Mouse (Mus musculus) hindbrain, embryonic 15.5 days (tissue): Measurements from ENCODE around the gene Evi5. TPM values are rescaled to one million over a fixed set of nuclear protein-coding genes. Genes with fewer than 3 reads are reported as not detected.

Experiments used
- ATAC-seq: fragments of 200-750 bp; cut with Nextera tagmentation; 2 replicates; pipeline ENCODE4 v1.8.0; 2017; ENCODE audit warnings: low read depth, moderate number of reproducible peaks, moderate TSS enrichment; ENCODE audit not compliant: low FRiP score
- H3K27ac ChIP-seq: fragments of 300-500 bp; sonication (generic); replicated peaks from 2 replicates; pipeline ENCODE4 v1.5.1; 2015; ENCODE audit warnings: mild to moderate bottlenecking, inconsistent platforms
- H3K27me3 ChIP-seq: fragments of 300-500 bp; sonication (generic); 2 replicates; pipeline ENCODE4 v1.6.1; 2015; ENCODE audit warnings: control low read depth, inconsistent platforms
- H3K36me3 ChIP-seq: fragments of 300-500 bp; sonication (generic); 2 replicates; pipeline ENCODE4 v1.6.1; 2015; ENCODE audit warnings: control low read depth, inconsistent platforms
- H3K4me1 ChIP-seq: fragments of 300-500 bp; sonication (generic); replicated peaks from 2 replicates; pipeline ENCODE4 v1.6.1; 2015; ENCODE audit warnings: control low read depth, inconsistent platforms
- H3K4me2 ChIP-seq: fragments of 300-500 bp; sonication (generic); 2 replicates; pipeline ENCODE4 v1.6.1; 2015; ENCODE audit warnings: moderate library complexity, mild to moderate bottlenecking, inconsistent platforms
- H3K4me3 ChIP-seq: fragments of 300-500 bp; sonication (generic); 2 replicates; pipeline ENCODE4 v1.5.1; 2015; ENCODE audit warnings: mild to moderate bottlenecking, inconsistent platforms
- H3K9ac ChIP-seq: fragments of 300-500 bp; sonication (generic); 2 replicates; pipeline ENCODE4 v1.6.1; 2015; ENCODE audit warnings: inconsistent platforms
- H3K9me3 ChIP-seq: fragments of 300-500 bp; sonication (generic); 2 replicates; pipeline ENCODE4 v1.6.1; 2016; ENCODE audit warnings: control low read depth, inconsistent platforms
- WGBS: fragments of 180-500 bp; shearing (Covaris S2); methylation state at CpG from one replicate; pipeline ENCODE4 v1.1.7; 2015; 5-methylcytosine and 5-hydroxymethylcytosine counted together
- polyA plus RNA-seq: library from polyadenylated mRNA; unstranded; fragments of >200 nt; fragmentation: Nextera tagmentation; extraction: Ambion mirVana; gene quantifications from 2 replicates; pipeline ENCODE4 v1.2.1, GENCODE M21; 2015

The Evi5 gene
- polyA plus RNA-seq, 1 experiment from 2014 or later, result 54.8 TPM

DNA sequence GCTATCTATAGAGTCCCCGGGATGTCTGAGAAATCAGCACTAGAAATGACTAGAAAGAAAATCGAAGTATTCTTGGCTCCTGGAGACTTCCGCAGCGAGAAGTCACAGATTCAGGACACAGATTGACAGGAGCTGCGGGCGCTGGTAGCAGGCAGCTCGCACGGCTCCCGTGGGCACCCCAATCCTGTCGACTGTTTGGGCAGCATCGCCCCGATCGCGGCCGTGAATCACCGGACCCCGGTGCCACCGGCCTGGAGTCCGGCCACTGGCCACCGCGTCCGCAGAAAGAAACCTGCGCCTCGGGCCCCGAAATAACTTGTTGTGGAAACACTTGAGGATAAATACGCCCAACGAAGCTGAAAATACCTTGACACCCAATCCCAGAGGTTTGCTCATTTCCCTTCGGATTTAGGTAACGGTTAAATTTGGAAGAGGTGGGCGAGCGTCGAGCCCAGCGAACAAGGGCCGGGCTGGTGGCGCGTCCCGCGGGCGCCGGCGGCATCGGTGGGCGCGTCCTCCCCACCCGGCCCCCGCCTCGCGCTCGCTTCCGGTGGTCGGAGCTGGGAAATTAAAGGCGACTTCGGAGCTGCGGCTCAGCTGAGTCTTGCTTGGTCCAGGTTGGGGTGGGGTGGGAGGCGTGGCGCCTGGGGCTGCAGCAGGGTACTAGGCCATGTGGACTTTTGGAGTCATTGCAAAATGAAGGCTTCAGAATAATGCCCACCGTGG, 148.5 kb downstream of the Evi5 start:
- Histone ChIP-seq H3K4me3 (peak overlapping the region; percentile 17), H3K27me3 (peaks cover 75% of the 10 kb centered on the region), H3K36me3 (no peaks in the 10 kb centered on the region), H3K9me3 (no peaks in the 10 kb centered on the region), H3K27ac (no peak overlapping the region), H3K9ac (no peak overlapping the region), H3K4me1 (peaks cover 43% of the 10 kb centered on the region), H3K4me2 (peak overlapping the region; percentile 48)
- under 1% methylated on average over 57 of the region's 57 CpGs for WGBS
- no peak for ATAC-seq

DNA sequence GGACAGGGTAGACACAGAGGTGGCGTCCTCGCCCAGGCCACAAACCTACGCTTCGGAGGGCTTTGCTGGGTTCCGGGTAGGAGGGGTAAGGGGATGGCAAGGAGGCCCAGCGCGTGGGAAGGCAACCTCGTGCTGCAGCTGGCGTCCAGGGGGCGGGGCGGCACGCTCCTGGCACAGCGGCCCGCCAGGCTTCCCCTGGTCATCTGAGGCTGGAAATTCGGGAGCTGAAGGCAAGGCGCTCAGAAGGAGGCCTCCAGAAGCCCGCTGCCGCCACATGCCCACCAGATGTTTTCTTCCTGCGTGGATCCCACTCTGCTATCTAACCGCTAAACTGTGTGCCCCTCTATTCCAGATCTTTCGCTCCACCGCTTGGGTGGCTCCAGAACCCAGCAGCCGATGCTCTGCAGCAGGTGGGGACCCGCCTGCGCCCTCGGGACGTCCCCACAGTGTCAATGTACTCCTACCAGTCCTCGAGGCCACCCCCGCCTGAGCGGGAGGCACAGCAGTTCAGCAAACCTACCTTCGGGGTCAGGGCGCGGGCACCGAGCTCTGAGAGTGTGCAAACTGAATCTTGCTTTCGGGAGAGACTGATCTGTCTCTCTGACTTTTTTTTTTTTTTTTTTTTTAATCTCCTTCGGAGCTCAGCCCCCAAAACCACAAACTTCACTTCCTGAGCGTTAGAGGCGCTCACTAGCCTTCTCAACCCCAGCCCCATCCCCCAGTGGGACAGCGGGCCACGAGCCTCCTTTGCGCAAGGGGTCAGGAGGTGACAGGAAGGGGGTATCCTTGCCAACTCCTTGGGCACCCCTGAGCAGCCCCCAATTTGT, 149.3 kb downstream of the Evi5 start, which contains the start of gene Gfi1:
Gene Gfi1 (minus strand): TSS at position 602 of the 827 bp plus-strand sequence.
- Histone ChIP-seq H3K9me3 (no peaks in the 10 kb centered on the region), H3K4me1 (peaks cover 51% of the 10 kb centered on the region), H3K27me3 (peaks cover 74% of the 10 kb centered on the region), H3K27ac (no peak within 1 kb of the TSS), H3K4me2 (peak within 1 kb of the TSS; percentile 48), H3K36me3 (no peaks in the 10 kb centered on the region), H3K4me3 (peak within 1 kb of the TSS; percentile 17), H3K9ac (no peak within 1 kb of the TSS)
- 1% methylated on average over 41 of the region's 41 CpGs for WGBS
- ATAC-seq, result no peak

DNA sequence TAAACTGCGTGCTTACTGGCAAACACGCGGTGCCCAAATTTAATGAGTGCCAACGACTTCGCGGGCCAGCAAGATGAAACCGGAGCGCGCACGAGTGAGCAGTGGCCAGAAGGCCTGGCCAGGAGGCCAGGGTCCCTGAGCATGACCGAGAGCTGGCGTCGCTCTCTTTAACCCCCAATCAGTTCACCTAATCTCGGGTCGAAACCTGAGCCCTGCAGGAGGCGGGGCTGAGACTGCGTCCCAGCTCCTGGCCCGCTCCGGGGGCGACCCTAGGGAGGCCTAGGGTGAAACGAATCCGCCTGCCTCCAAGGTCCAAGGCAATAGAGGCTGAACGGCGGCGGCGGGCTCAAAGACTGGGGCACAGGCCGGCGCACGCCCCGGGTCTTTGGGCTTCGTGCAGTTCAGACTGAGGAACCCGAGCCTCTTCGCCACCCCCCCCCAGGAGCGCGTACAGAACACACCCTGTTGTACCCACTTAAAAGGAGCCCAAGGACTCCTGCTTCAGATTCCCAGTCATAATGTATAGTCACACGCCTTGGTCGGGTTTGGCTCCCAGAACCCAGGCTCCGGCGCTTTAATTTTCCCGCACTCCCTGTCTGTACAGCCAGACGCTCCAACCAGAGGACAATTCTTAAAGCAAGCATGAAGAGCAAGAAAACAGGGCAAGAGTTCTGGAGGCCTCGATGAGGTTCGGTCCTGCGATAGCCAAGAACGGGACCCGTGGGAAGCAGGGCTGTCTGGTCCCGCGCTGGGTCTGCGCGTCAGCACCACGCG, 150.1 kb downstream of the Evi5 start:
- H3K36me3 ChIP-seq, result no peaks in the 10 kb centered on the region
- no peaks in the 10 kb centered on the region for H3K9me3 ChIP-seq
- H3K27me3 ChIP-seq, result peaks cover 74% of the 10 kb centered on the region
- H3K4me1 ChIP-seq, result peaks cover 53% of the 10 kb centered on the region
- peak overlapping the region; percentile 9 for H3K4me3 ChIP-seq
- peak; percentile 24; the same call in 1 of the 2 replicates for ATAC-seq
- no peak overlapping the region for H3K9ac ChIP-seq
- H3K4me2 ChIP-seq, result peak overlapping the region; percentile 48
- 1% methylated on average over 52 of the region's 52 CpGs for WGBS
- H3K27ac ChIP-seq, result no peak overlapping the region

DNA sequence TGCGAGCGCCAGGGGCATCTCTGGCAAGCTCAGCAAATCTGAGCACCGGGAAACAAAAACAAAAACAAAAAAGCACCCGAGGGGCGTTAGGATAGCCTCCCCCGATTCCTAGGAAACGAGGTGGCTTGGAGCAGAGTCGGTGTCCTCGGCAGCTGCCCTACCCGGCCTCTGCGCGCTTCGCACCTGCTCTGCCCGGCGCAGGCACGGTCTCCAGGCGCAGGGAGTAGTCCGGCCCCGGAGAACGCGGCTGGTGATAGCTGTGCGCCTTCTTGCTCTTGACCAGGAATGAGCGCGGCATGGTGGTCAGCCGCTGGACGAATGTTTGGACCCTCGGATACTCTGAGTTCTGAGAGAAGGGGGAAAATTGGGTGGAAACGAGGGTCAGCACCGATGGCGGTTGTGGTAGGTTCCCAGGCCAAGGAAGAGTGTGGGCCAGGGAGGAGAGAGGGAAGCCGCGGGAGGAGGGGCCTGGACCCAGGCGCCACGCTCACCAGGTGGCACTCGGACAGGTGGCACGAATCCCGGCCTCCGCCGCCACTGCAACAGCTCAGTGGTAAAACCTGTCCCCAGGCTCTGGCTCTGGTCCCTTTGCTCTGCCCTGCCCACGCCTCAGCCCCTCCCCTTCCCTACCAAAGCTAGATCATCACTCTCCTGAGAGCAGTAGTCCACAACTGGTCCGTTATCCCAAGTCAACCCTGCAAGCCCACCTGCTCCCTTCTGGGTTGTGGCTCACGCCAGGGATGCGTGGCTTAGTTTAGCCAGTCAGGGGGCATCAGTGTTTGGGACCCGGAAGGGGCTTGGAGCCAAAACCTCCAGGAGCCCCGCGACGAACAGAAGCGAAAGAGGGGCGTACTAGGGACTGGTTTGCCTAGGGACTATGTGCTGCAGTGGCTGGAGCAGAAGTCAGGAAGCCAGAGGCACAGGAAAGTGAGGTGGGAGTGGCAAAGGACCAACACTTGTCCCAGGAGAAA, 151.1 kb downstream of the Evi5 start:
- peaks cover 79% of the 10 kb centered on the region for H3K27me3 ChIP-seq
- under 1% methylated on average over 49 of the region's 49 CpGs for WGBS
- no peak for ATAC-seq
- H3K27ac ChIP-seq, result no peak overlapping the region
- peaks cover 53% of the 10 kb centered on the region for H3K4me1 ChIP-seq
- no peak overlapping the region for H3K9ac ChIP-seq
- peak overlapping the region; percentile 15 for H3K4me3 ChIP-seq
- peak overlapping the region; percentile 12 for H3K4me2 ChIP-seq
- H3K36me3 ChIP-seq, result no peaks in the 10 kb centered on the region
- no peaks in the 10 kb centered on the region for H3K9me3 ChIP-seq

DNA sequence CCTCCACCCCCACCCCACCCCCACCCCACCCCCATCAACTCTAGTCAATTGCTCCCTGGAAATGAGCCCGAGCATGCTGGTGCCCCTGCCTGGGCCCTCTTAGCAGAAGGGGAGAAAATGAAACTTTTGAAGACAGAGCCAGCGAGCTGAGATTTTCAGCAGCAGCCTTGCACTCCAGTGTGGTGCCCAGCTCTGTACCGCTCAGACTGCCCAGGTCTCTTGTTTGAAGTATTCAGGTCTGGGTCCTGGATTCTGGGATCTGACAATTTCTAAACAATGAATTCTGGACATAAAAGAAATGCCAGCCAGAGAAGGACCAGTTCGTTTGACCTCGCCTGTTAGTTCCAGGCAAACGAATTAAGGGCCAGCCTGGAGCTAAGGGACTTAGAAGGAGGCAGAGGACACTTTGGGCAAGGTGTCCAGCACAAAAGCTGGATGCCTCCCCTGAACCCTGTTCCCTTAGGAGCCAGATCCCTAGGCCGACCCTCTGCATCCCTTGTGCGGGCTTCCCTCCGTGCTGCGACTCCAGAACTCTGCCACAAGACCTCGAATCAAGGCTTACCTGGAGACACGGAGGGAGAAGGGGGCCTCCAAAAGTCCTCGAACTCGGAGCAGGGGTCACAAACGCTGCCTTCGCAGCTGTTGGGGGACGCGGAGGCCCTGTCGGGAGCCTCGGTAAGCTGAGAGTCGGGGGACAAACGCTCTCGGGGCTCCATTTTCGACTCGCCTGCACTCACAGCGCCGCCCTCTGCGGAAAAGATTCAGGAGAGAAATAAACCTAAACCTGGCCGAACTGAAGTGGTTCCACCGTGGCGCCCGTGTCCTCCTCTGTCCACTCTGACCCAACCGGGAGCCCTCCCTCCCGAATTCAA, 152.0 kb downstream of the Evi5 start:
- WGBS, result 1% methylated on average over 34 of the region's 34 CpGs
- Histone ChIP-seq H3K27me3 (peaks cover 78% of the 10 kb centered on the region), H3K9me3 (no peaks in the 10 kb centered on the region), H3K4me2 (peak overlapping the region; percentile 12), H3K4me3 (peak overlapping the region; percentile 15), H3K27ac (no peak overlapping the region), H3K36me3 (no peaks in the 10 kb centered on the region), H3K4me1 (peaks cover 53% of the 10 kb centered on the region), H3K9ac (no peak overlapping the region)
- no peak for ATAC-seq

DNA sequence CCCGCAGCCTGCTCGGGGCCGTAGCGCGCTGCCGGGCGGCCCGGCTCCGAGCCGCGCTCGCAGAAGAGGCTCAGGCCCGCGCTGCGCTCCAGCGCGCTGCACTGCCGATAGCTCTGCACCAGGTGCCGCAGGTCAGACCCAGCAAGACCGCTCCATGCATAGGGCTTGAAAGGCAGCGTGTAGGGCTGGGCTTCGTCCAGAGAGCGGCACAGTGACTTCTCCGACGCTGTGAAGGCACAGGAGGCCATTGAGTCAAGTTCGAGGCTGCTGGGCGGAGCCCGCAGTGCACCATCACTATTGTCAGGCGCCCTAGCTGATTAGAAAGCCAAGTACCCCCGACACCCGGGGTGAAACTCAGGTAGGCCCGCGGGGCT, 153.3 kb downstream of the Evi5 start:
- Histone ChIP-seq H3K4me1 (peaks cover 49% of the 10 kb centered on the region), H3K9ac (no peak overlapping the region), H3K4me2 (peak overlapping the region; percentile 66), H3K4me3 (peak overlapping the region; percentile 35), H3K27ac (no peak overlapping the region), H3K27me3 (peaks cover 80% of the 10 kb centered on the region), H3K9me3 (no peaks in the 10 kb centered on the region), H3K36me3 (no peaks in the 10 kb centered on the region)
- ATAC-seq, result peak; percentile 43; the same call in 1 of the 2 replicates
- WGBS, result under 1% methylated on average over 33 of the region's 33 CpGs

DNA sequence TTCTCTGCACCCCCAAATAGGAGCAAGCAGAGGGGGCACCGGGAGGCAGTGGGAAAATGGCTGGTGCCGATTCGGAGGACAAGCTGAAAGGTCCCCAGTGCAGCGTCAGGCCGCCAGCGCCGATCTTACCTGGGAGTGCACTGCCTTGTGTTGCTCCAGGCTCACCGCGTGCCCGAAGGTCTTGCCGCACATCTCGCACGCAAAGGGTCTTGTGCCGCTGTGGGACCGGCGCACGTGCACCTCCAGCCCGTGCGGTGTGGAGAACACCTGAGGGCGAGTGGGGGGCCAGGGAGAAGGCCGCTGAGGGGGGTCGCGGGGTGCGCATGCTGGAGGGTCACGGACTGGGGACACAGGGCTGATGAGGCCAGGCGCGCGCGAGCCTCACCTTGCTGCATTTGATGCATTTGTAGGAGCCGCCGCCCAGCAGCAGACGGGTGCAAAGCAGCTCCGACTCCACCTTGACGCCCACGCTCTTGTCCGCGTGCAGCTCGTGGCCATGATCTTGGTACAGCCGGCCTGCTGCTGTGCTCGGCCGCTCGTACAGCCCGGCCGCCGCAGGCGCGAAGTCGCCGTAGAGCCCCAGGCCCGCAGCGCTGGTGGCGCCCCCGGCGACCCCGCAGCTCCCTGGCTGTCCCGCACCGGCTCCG, 153.8 kb downstream of the Evi5 start:
- H3K4me2 ChIP-seq, result peak overlapping the region; percentile 66
- H3K27me3 ChIP-seq, result peaks cover 81% of the 10 kb centered on the region
- ATAC-seq, result peak; percentile 19; the same call in 1 of the 2 replicates
- no peaks in the 10 kb centered on the region for H3K9me3 ChIP-seq
- WGBS, result 2% methylated on average over 55 of the region's 58 CpGs
- peaks cover 44% of the 10 kb centered on the region for H3K4me1 ChIP-seq
- no peak overlapping the region for H3K27ac ChIP-seq
- no peak overlapping the region for H3K9ac ChIP-seq
- peak overlapping the region; percentile 35 for H3K4me3 ChIP-seq
- no peaks in the 10 kb centered on the region for H3K36me3 ChIP-seq

DNA sequence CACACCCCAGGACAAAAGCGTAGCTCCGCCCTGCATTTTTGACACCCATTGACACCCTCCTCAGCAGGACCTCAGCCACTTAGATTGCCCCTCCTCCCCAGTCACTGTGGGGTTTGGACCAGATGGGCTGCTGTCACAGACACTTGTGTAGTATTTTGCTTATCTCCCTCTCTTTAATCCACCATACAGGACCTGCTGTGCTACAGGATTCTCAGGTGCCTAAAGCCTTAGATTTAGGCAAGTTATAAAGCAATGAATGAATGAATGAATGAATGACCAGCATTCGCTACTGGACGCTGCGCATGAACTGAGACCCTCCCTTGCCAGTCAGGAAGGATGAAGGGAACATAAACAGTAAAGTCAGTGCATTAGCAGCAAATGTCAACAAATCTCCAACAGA, 154.4 kb downstream of the Evi5 start:
- 3% methylated on average over 5 of the region's 5 CpGs for WGBS
- Histone ChIP-seq H3K27me3 (peaks cover 77% of the 10 kb centered on the region), H3K27ac (no peak overlapping the region), H3K9me3 (no peaks in the 10 kb centered on the region), H3K4me2 (peak overlapping the region; percentile 66), H3K9ac (no peak overlapping the region), H3K4me3 (no peak overlapping the region), H3K36me3 (no peaks in the 10 kb centered on the region), H3K4me1 (peaks cover 38% of the 10 kb centered on the region)
- no peak for ATAC-seq

DNA sequence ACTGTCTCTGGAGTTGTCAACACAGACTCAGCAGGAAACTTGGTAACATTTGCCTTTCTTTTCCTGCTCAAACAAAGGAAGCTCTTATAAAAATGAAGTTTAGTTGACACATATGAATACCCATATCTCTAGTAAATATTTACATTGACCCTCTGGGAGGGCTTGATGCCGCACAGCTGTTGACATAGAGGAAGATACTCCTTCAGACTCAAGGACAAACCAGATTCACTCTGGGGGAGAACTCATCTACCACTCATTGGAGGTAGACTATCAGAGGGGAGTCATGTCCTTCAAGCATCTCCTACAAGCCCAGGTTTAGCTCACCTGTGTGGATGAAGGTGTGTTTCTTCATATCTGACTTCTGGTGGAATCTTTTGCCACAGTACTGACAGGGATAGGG, 155.1 kb downstream of the Evi5 start:
- WGBS, result 31% methylated on average over 1 of the region's 1 CpGs

DNA sequence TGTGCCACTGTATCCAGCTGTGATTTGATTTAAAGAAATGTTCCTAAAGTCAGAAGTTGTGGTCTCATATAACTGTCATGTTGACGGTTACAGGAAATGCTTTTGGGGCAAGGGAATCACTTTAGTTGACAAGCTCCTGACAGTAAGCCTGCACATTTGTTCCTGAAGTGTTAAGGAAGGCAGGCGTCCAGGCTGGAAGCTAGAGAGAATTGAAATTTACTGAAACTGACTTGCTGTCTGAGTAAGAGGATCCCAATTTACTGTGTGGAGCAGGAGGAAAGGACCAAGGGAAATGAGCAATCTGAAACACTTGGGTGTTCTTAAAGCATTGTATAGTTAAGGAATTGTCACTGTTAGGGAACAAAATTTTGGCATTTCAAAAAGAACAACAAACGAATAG, 155.7 kb downstream of the Evi5 start:
- 20% methylated on average over 3 of the region's 3 CpGs for WGBS
- Histone ChIP-seq H3K4me1 (peaks cover 28% of the 10 kb centered on the region), H3K9me3 (no peaks in the 10 kb centered on the region), H3K4me3 (no peak overlapping the region), H3K36me3 (no peaks in the 10 kb centered on the region), H3K9ac (no peak overlapping the region), H3K27ac (no peak overlapping the region), H3K4me2 (no peak overlapping the region), H3K27me3 (peaks cover 72% of the 10 kb centered on the region)
- ATAC-seq, result no peak

More for the DNA sequence above, 155.1 kb downstream of the Evi5 start:
- no peak for ATAC-seq
- Histone ChIP-seq H3K27ac (no peak overlapping the region), H3K4me3 (no peak overlapping the region), H3K36me3 (no peaks in the 10 kb centered on the region), H3K9me3 (no peaks in the 10 kb centered on the region), H3K4me1 (peaks cover 31% of the 10 kb centered on the region), H3K27me3 (peaks cover 73% of the 10 kb centered on the region), H3K9ac (no peak overlapping the region), H3K4me2 (no peak overlapping the region)
